Mouse (Mus musculus): ENCODE data around the gene Akr1b3. TPM values are rescaled to one million over a fixed set of nuclear protein-coding genes. Genes with fewer than 3 reads are reported as not detected.
A peak's percentile ranks its signal among the peaks of the same experiment; 100 is the strongest.

Gene Akr1b3
- polyA plus RNA-seq, 1 experiment from 2014 or later, result 72.9 TPM

GRCm38 (mm10) chr6:34292882-34293487 lies 24.3 kb downstream of the Akr1b3 start:
- peak; percentile 95 for TF ChIP-seq CTCF (IDR thresholded peaks at IDR 0.05; ENCODE audit: low read depth)
- ATAC-seq, result peak; percentile 73
- Histone ChIP-seq H3K36me3 (ENCODE audit: control insufficient read depth, insufficient read depth) (no peaks in the 10 kb centered on the region), H3K27me3 (replicated peaks; ENCODE audit: control insufficient read depth, insufficient read depth, low read length) (no peaks in the 10 kb centered on the region), H3K9me3 (ENCODE audit: control insufficient read depth) (no peaks in the 10 kb centered on the region), H3K4me3 (ENCODE audit: low read depth, low read length) (no peak overlapping the region), H3K9ac (ENCODE audit: low read depth, low read length) (no peak overlapping the region), H3K27ac (ENCODE audit: low read depth, low read length) (no peak overlapping the region), H3K4me2 (replicated peaks; ENCODE audit: low read depth) (no peak overlapping the region), H3K4me1 (replicated peaks; ENCODE audit: control insufficient read depth, insufficient read depth, low read length) (no peaks in the 10 kb centered on the region)
- 31% methylated on average over 9 of the region's 9 CpGs for WGBS

DNA sequence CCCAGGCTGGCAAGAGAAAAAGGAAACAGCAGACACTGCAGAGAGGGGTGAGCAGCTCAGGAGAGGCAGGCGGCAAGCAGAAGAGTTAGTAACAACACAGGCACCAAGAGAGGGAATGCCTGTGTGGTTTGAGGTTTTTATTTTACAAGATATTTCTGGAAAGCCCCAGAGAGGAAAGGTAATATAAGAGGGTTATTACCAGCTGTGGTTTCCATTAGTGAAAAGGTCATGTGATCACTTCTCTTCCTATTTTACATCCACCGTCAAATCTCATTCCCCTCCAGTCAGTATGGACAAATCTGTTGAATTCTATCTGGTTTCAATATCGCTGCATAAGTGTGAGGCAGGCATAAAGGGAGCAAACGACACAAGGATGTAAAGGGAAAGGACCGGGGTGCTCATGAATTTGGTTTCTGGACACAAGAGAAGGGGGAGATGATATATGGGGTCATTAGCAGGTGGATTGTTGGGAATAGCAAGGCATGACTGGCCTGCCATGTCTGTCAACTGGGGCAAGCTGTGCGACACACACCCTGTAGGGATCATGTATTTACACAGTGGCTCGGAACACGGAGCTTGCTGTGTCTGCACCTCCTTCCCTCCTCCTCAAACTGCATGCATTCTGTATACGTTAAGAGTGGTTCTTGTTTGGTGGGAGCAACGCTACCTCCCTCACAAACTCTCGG lies 24.9 kb downstream of the Akr1b3 start:
- Histone ChIP-seq H3K36me3 (ENCODE audit: control insufficient read depth, insufficient read depth) (no peaks in the 10 kb centered on the region), H3K9ac (ENCODE audit: low read depth, low read length) (no peak overlapping the region), H3K27ac (ENCODE audit: low read depth, low read length) (no peak overlapping the region), H3K4me3 (ENCODE audit: low read depth, low read length) (no peak overlapping the region), H3K4me2 (replicated peaks; ENCODE audit: low read depth) (no peak overlapping the region), H3K9me3 (ENCODE audit: control insufficient read depth) (no peaks in the 10 kb centered on the region), H3K4me1 (replicated peaks; ENCODE audit: control insufficient read depth, insufficient read depth, low read length) (no peaks in the 10 kb centered on the region), H3K27me3 (replicated peaks; ENCODE audit: control insufficient read depth, insufficient read depth, low read length) (no peaks in the 10 kb centered on the region)
- WGBS, result 59% methylated on average over 11 of the region's 11 CpGs
- ATAC-seq, result 0 out of 2 replicates have a peak, but pooled peaks have one; percentile 4
- TF ChIP-seq CTCF (IDR thresholded peaks at IDR 0.05; ENCODE audit: low read depth), result no peak

DNA sequence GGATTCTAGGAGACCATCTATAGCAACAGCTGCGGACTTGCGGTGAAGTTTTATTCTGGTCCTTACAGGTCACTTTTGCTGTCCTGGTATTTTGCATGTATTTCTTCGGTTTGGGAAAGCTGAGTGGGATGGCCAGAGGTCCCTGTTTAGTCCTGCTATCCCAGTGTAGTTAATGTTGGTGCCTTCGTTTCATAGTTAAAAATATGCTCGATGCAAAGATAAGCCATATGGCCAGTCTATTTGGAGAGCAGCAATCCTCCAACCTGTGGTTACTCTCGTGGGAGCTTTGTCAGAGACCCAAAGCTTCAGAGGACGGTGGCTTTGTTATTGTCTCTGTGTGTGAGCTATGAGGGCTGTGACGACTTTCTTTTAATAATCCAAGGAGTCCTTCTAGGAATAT lies 26.6 kb downstream of the Akr1b3 start:
- Histone ChIP-seq H3K27me3 (replicated peaks; ENCODE audit: control insufficient read depth, insufficient read depth, low read length) (no peaks in the 10 kb centered on the region), H3K4me3 (ENCODE audit: low read depth, low read length) (no peak overlapping the region), H3K4me2 (replicated peaks; ENCODE audit: low read depth) (no peak overlapping the region), H3K4me1 (replicated peaks; ENCODE audit: control insufficient read depth, insufficient read depth, low read length) (no peaks in the 10 kb centered on the region), H3K9ac (ENCODE audit: low read depth, low read length) (no peak overlapping the region), H3K27ac (ENCODE audit: low read depth, low read length) (no peak overlapping the region), H3K36me3 (ENCODE audit: control insufficient read depth, insufficient read depth) (no peaks in the 10 kb centered on the region), H3K9me3 (ENCODE audit: control insufficient read depth) (no peaks in the 10 kb centered on the region)
- TF ChIP-seq CTCF (IDR thresholded peaks at IDR 0.05; ENCODE audit: low read depth), result no peak
- ATAC-seq, result no peak
- 82% methylated on average over 8 of the region's 8 CpGs for WGBS

DNA sequence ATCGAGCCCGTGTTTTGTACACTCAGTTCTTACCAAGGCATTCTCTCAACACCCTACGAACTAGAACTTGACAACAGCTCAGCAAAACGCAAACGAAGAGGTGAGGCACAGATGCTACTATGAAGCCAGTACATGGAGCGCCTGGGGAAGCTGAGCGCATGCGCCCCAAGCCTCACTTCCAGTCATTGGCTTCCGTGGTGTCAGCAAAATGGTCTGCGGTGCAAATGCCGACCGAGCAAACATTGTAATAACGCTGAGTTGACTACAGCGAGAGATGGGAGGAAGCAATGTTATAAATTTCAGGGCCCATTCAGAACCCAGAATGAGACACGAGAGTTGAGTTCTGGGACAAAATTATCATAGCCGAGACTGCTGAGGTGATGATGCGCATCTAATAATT lies 27.2 kb downstream of the Akr1b3 start:
- Histone ChIP-seq H3K4me2 (replicated peaks; ENCODE audit: low read depth) (no peak overlapping the region), H3K27ac (ENCODE audit: low read depth, low read length) (no peak overlapping the region), H3K36me3 (ENCODE audit: control insufficient read depth, insufficient read depth) (no peaks in the 10 kb centered on the region), H3K9me3 (ENCODE audit: control insufficient read depth) (no peaks in the 10 kb centered on the region), H3K4me1 (replicated peaks; ENCODE audit: control insufficient read depth, insufficient read depth, low read length) (no peaks in the 10 kb centered on the region), H3K4me3 (ENCODE audit: low read depth, low read length) (no peak overlapping the region), H3K9ac (ENCODE audit: low read depth, low read length) (no peak overlapping the region), H3K27me3 (replicated peaks; ENCODE audit: control insufficient read depth, insufficient read depth, low read length) (no peaks in the 10 kb centered on the region)
- 88% methylated on average over 17 of the region's 17 CpGs for WGBS
- no peak for ATAC-seq
- no peak for TF ChIP-seq CTCF (IDR thresholded peaks at IDR 0.05; ENCODE audit: low read depth)

GRCm38 (mm10) chr6:34288098-34288497 lies 29.2 kb downstream of the Akr1b3 start:
- TF ChIP-seq CTCF (IDR thresholded peaks at IDR 0.05; ENCODE audit: low read depth), result no peak
- no peaks in the 10 kb centered on the region for H3K9me3 ChIP-seq (ENCODE audit: control insufficient read depth)
- H3K27me3 ChIP-seq (replicated peaks; ENCODE audit: control insufficient read depth, insufficient read depth, low read length), result no peaks in the 10 kb centered on the region
- no peak overlapping the region for H3K9ac ChIP-seq (ENCODE audit: low read depth, low read length)
- no peak overlapping the region for H3K4me2 ChIP-seq (replicated peaks; ENCODE audit: low read depth)
- no peaks in the 10 kb centered on the region for H3K36me3 ChIP-seq (ENCODE audit: control insufficient read depth, insufficient read depth)
- no peak overlapping the region for H3K27ac ChIP-seq (ENCODE audit: low read depth, low read length)
- no peaks in the 10 kb centered on the region for H3K4me1 ChIP-seq (replicated peaks; ENCODE audit: control insufficient read depth, insufficient read depth, low read length)
- ATAC-seq, result no peak
- no peak overlapping the region for H3K4me3 ChIP-seq (ENCODE audit: low read depth, low read length)
- 79% methylated on average over 10 of the region's 10 CpGs for WGBS

GRCm38 (mm10) chr6:34286841-34287240 lies 30.4 kb downstream of the Akr1b3 start:
- Histone ChIP-seq H3K36me3 (ENCODE audit: control insufficient read depth, insufficient read depth) (no peaks in the 10 kb centered on the region), H3K4me3 (ENCODE audit: low read depth, low read length) (no peak overlapping the region), H3K27me3 (replicated peaks; ENCODE audit: control insufficient read depth, insufficient read depth, low read length) (no peaks in the 10 kb centered on the region), H3K9me3 (ENCODE audit: control insufficient read depth) (no peaks in the 10 kb centered on the region), H3K4me2 (replicated peaks; ENCODE audit: low read depth) (no peak overlapping the region), H3K4me1 (replicated peaks; ENCODE audit: control insufficient read depth, insufficient read depth, low read length) (no peaks in the 10 kb centered on the region), H3K9ac (ENCODE audit: low read depth, low read length) (no peak overlapping the region), H3K27ac (ENCODE audit: low read depth, low read length) (no peak overlapping the region)
- 68% methylated on average over 3 of the region's 3 CpGs for whole genome bisulfite sequencing
- ATAC-seq, result no peak
- TF ChIP-seq CTCF (IDR thresholded peaks at IDR 0.05; ENCODE audit: low read depth), result no peak
